Mouse (Mus musculus): Measurements from ENCODE around the gene Slc36a2. TPM values are rescaled to one million over a fixed set of nuclear protein-coding genes. Genes with fewer than 3 reads are reported as not detected.

Slc36a2 gene
- under 1 TPM in 1 of 2 experiments, not detected in 1; 0.21 TPM for polyA plus RNA-seq (2017; shearing (Covaris generic))

GRCm38 (mm10) chr11:55184733-55185291 is at the start of gene Slc36a2:
TSS of gene Slc36a2 (minus strand) at chr11:55185077.

DNA sequence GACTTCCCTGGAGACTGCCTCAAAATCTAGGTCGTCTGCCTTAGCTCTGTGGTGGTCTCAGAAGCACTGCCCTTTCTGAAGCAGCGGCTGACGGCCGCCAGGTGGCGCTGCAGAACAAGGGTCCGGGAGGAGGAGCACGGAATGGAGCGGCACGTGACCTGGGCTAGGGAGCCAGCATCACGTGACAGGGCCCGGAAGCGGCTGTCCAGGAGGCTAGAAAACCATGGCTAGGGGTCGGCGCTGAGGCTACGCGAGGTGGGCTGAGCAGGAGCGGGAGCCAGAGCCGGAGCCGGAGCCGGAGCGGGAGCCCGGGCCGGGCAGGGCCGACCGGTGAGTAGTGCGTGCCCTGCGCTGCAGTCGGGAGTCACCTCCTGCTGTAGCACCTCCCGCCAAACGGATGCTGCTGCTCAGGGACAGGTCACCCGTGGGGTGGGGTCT is 19.3 kb upstream of the Slc36a2 start, which contains the start of gene Slc36a1:
Gene Slc36a1, plus strand, starts transcription at position 192 of the 438 bp plus-strand sequence.

GRCm38 (mm10) chr11:55151608-55152007 is 33.3 kb downstream of the Slc36a2 start, which contains the start of gene Slc36a3:
TSS of gene Slc36a3 (minus strand) at chr11:55151708.

Other genes starting within 250 kb of the Slc36a2 start
- gene Tnip1, start 222.2 kb downstream of the Slc36a2 start, polyA plus RNA-seq (2017; shearing (Covaris generic)): 100 to 1,000 TPM in 1 of 2 experiments, 10 to 100 TPM in 1; 82.9 to 136 TPM
- 100 to 1,000 TPM; 555 to 738 TPM for gene Anxa6, start 151.6 kb downstream of the Slc36a2 start, polyA plus RNA-seq (2017; shearing (Covaris generic))
- 10 to 100 TPM; 60.5 to 88.5 TPM for gene Ccdc69, start 106.9 kb downstream of the Slc36a2 start, polyA plus RNA-seq (2017; shearing (Covaris generic))
- 100 to 1,000 TPM in 1 of 2 experiments, 10 to 100 TPM in 1; 89.6 to 186 TPM for gene Gm2a, start 87.0 kb downstream of the Slc36a2 start, polyA plus RNA-seq (2017; shearing (Covaris generic))
- under 1 TPM; 0.22 to 0.86 TPM for gene Slc36a3, start 33.4 kb downstream of the Slc36a2 start, polyA plus RNA-seq (2017; shearing (Covaris generic))
- gene Slc36a1, start 19.3 kb upstream of the Slc36a2 start, polyA plus RNA-seq (2017; shearing (Covaris generic)): 1 to 10 TPM; 1.9 to 2.1 TPM
- gene Fat2, start 151.5 kb upstream of the Slc36a2 start, polyA plus RNA-seq (2017; shearing (Covaris generic)): under 1 TPM in 1 of 2 experiments, not detected in 1; 0.02 TPM
- under 1 TPM in 1 of 2 experiments, not detected in 1; 0.38 TPM for gene Sparc, start 238.1 kb upstream of the Slc36a2 start, polyA plus RNA-seq (2017; shearing (Covaris generic))

Measured in activated CD4-positive, CD25-positive, alpha-beta regulatory T cell (primary cell).